Mouse (Mus musculus) limb, embryonic 14.5 days (tissue): ENCODE measurements around the gene Med21. TPM values are rescaled to one million over a fixed set of nuclear protein-coding genes. Genes with fewer than 3 reads are reported as not detected.

Experiments
- ATAC-seq: fragments of 200-750 bp; cut with Nextera tagmentation; 2 replicates; pipeline ENCODE4 v1.8.0; 2017; ENCODE audit warnings: low read depth, moderate number of reproducible peaks, moderate TSS enrichment; ENCODE audit not compliant: low FRiP score
- DNase-seq: peaks from one replicate; pipeline ENCODE4 v3.0.0-alpha.2; 2015; ENCODE audit warnings: low spot score
- H3K27ac ChIP-seq: fragments of 300-500 bp; sonication (generic); replicated peaks from 2 replicates; pipeline ENCODE4 v1.5.1; 2014; ENCODE audit warnings: low read depth, mild to moderate bottlenecking, low read length, moderate library complexity, mixed read lengths
- H3K27me3 ChIP-seq: fragments of 300-500 bp; sonication (generic); 2 replicates; pipeline ENCODE4 v1.6.1; 2014; ENCODE audit warnings: low read length, mixed read lengths; ENCODE audit not compliant: control insufficient read depth, insufficient read depth
- H3K36me3 ChIP-seq: fragments of 300-500 bp; sonication (generic); 2 replicates; pipeline ENCODE4 v1.6.1; 2014; ENCODE audit warnings: mild to moderate bottlenecking, low read length, moderate library complexity, mixed read lengths; ENCODE audit not compliant: control insufficient read depth, insufficient read depth
- H3K4me1 ChIP-seq: fragments of 300-500 bp; sonication (generic); 2 replicates; pipeline ENCODE4 v1.6.1; 2014; ENCODE audit warnings: antibody characterized with exemption, low read length, mixed read lengths; ENCODE audit not compliant: control insufficient read depth, insufficient read depth
- H3K4me2 ChIP-seq: fragments of 300-500 bp; sonication (generic); replicated peaks from 2 replicates; pipeline ENCODE4 v1.6.1; 2014; ENCODE audit warnings: low read depth, mild to moderate bottlenecking, low read length, moderate library complexity; ENCODE audit not compliant: severe bottlenecking
- H3K4me3 ChIP-seq: fragments of 300-500 bp; sonication (generic); replicated peaks from 2 replicates; pipeline ENCODE4 v1.5.1; 2014; ENCODE audit warnings: low read length
- H3K9ac ChIP-seq: fragments of 300-500 bp; sonication (generic); 2 replicates; pipeline ENCODE4 v1.6.1; 2014; ENCODE audit warnings: mild to moderate bottlenecking, low read depth, low read length, moderate library complexity; ENCODE audit not compliant: severe bottlenecking
- H3K9me3 ChIP-seq: fragments of 300-500 bp; sonication (generic); 2 replicates; pipeline ENCODE4 v1.6.1; 2016; ENCODE audit warnings: low read length; ENCODE audit not compliant: control insufficient read depth
- POLR2A ChIP-seq: fragments of 200-500 bp; IDR thresholded peaks from 2 replicates; pipeline ENCODE4 v1.8.0; 2012; ENCODE audit warnings: inconsistent platforms, mild to moderate bottlenecking, moderate library complexity, borderline replicate concordance; ENCODE audit not compliant: insufficient read depth, insufficient read length; ENCODE audit errors: extremely low read depth
- WGBS: fragments of 180-500 bp; shearing (Covaris S2); extraction: QIAGEN DNeasy Blood & Tissue Kit; methylation state at CpG from one replicate; pipeline ENCODE4 v1.1.7; 2014; 5-methylcytosine and 5-hydroxymethylcytosine counted together
- polyA plus RNA-seq, 2 experiments: library from polyadenylated mRNA; depleted of rRNA in 1 of 2; stranded (reverse) in 1 of 2; unstranded in 1 of 2; fragments of >200 nt; fragmentation: Nextera tagmentation in 1 of 2; extraction: Ambion mirVana in 1 of 2; gene quantifications; 2 replicates each; pipeline versions ENCODE4 v1.2.1 to v1.2.3; 2012 to 2014

Gene Med21
- polyA plus RNA-seq (2012; rRNA removed) (90.6 and 116 TPM in 2 replicates), polyA plus RNA-seq (2014; fragmentation: Nextera tagmentation; extraction: Ambion mirVana) (124 and 141 TPM in 2 replicates)

- H3K27ac ChIP-seq, result peak within 1 kb of the TSS; percentile 81
- H3K9ac ChIP-seq, result peak within 1 kb of the TSS; percentile 87
- WGBS, result 1% methylated on average over 59 of the region's 60 CpGs
- peaks cover 8% of the 10 kb centered on the region for H3K4me1 ChIP-seq
- H3K4me2 ChIP-seq, result peak within 1 kb of the TSS; percentile 85
- TF ChIP-seq POLR2A, result peak; percentile 98; the same call in 1 of the 2 replicates
- DNase-seq (peak; percentile 97), ATAC-seq (peak; percentile 97)
- no peaks in the 10 kb centered on the region for H3K9me3 ChIP-seq
- H3K27me3 ChIP-seq, result no peaks in the 10 kb centered on the region
- no peaks in the 10 kb centered on the region for H3K36me3 ChIP-seq
- peak within 1 kb of the TSS; percentile 64 for H3K4me3 ChIP-seq
Observed at GRCm38 (mm10) chr6:146642276-146643183, at the start of gene Med21, which contains the start of gene Tm7sf3. Med21 (plus strand) TSS chr6:146642547. Tm7sf3 (minus strand) TSS chr6:146642824.

DNA sequence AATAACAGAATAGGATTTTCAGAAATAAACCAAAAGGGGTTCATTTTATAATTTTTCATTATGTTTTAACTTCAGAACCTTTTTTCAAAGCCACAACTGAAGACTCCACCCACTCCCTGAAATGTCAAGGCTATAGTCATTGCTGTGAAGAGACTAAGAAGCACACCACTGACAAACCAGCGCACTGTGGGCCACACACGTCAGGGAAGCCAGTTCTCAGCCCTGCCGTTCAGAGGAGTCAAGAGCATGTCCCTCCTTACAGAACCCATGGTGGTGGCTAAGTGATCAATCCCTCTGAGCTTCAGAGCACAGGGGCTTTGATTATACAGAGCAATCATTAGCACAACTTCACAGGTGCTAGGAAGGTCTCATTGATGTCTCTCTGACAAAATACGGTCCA lies 39.7 kb upstream of the Med21 start:
- Histone ChIP-seq H3K9me3 (no peaks in the 10 kb centered on the region), H3K4me2 (no peak overlapping the region), H3K36me3 (peaks cover 76% of the 10 kb centered on the region), H3K27ac (no peak overlapping the region), H3K27me3 (no peaks in the 10 kb centered on the region), H3K4me3 (no peak overlapping the region), H3K9ac (no peak overlapping the region), H3K4me1 (no peaks in the 10 kb centered on the region)
- no peak for TF ChIP-seq POLR2A
- no peak for ATAC-seq
- 81% methylated on average over 4 of the region's 4 CpGs for WGBS
- DNase-seq, result no peak

DNA sequence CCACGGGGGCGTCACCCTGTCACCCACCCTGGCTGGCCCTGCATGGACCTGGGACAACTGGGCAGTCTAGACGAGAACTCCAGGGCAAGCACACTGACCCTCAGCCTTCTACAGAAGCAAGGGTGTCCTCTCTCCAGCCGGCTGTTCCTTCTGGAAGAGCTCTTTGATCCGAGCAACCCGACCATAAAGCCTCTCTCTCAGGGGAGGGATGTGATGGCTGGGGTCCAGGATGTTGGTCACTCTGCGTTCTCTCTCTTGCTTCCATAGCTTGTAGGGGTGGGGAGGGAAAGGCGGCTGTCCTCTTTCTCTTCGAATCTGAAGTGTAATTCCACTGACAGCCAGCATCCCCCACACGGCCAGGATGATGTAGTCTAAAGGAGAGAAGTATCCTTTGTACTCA lies 38.7 kb upstream of the Med21 start:
- Histone ChIP-seq H3K27me3 (no peaks in the 10 kb centered on the region), H3K4me1 (no peaks in the 10 kb centered on the region), H3K9me3 (no peaks in the 10 kb centered on the region), H3K36me3 (peaks cover 77% of the 10 kb centered on the region), H3K4me3 (no peak overlapping the region), H3K27ac (no peak overlapping the region), H3K4me2 (no peak overlapping the region), H3K9ac (no peak overlapping the region)
- 84% methylated on average over 10 of the region's 10 CpGs for whole genome bisulfite sequencing
- no peak for TF ChIP-seq POLR2A
- DNase-seq (no peak), ATAC-seq (no peak)

- Histone ChIP-seq H3K4me3 (no peak overlapping the region), H3K9me3 (no peaks in the 10 kb centered on the region), H3K4me1 (no peaks in the 10 kb centered on the region), H3K27me3 (no peaks in the 10 kb centered on the region), H3K36me3 (peaks cover 71% of the 10 kb centered on the region), H3K27ac (no peak overlapping the region), H3K4me2 (no peak overlapping the region), H3K9ac (no peak overlapping the region)
- DNase-seq, result no peak
- WGBS, result 96% methylated on average over 6 of the region's 6 CpGs
- ATAC-seq, result no peak
- TF ChIP-seq POLR2A, result no peak
Observed at GRCm38 (mm10) chr6:146611385-146611784, 31.0 kb upstream of the Med21 start.

DNA sequence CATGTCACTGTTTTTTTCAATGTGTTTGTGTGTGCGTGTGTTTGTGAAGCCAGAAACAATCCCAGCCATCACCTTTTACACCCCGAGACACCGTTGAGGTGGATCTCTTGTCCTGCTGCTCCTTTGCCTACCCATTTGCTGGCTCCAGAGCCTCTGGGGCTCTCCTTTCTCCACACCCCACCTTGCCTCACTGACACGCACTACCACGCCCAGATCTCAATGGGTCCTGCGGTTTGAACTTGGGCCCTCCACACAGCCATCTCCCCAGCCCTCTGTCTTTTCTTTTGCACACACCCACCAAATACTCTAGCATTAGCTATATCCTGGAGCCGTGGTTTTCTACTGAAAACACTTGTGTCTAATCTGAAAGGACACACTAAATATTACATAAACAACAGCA lies 30.4 kb upstream of the Med21 start:
- WGBS, result 91% methylated on average over 7 of the region's 7 CpGs
- no peak for TF ChIP-seq POLR2A
- ATAC-seq (no peak), DNase-seq (no peak)
- Histone ChIP-seq H3K4me3 (no peak overlapping the region), H3K27ac (no peak overlapping the region), H3K27me3 (no peaks in the 10 kb centered on the region), H3K9me3 (no peaks in the 10 kb centered on the region), H3K9ac (no peak overlapping the region), H3K36me3 (peaks cover 71% of the 10 kb centered on the region), H3K4me2 (no peak overlapping the region), H3K4me1 (no peaks in the 10 kb centered on the region)
